Mouse (Mus musculus) kidney, embryonic 16.5 days (tissue): Measurements from ENCODE around the gene Luzp1. TPM values are rescaled to one million over a fixed set of nuclear protein-coding genes. Genes with fewer than 3 reads are reported as not detected.

Source experiments
- ATAC-seq: fragments of 200-750 bp; cut with Nextera tagmentation; 2 replicates; pipeline ENCODE4 v1.8.0; 2017; ENCODE audit warnings: moderate TSS enrichment; ENCODE audit not compliant: low FRiP score, low TSS enrichment
- H3K27ac ChIP-seq: fragments of 300-500 bp; sonication (generic); 2 replicates; pipeline ENCODE4 v1.5.1; 2014; ENCODE audit warnings: low read length
- H3K27me3 ChIP-seq: fragments of 300-500 bp; sonication (generic); 2 replicates; pipeline ENCODE4 v1.6.1; 2014; ENCODE audit warnings: low read length, control low read depth, mixed read lengths; ENCODE audit not compliant: insufficient read depth
- H3K36me3 ChIP-seq: fragments of 300-500 bp; sonication (generic); 2 replicates; pipeline ENCODE4 v1.6.1; 2014; ENCODE audit warnings: low read length, control low read depth, mixed read lengths; ENCODE audit not compliant: insufficient read depth
- H3K4me1 ChIP-seq: fragments of 300-500 bp; sonication (generic); 2 replicates; pipeline ENCODE4 v1.6.1; 2014; ENCODE audit warnings: low read length, control low read depth, mixed read lengths; ENCODE audit not compliant: insufficient read depth
- H3K4me2 ChIP-seq: fragments of 300-500 bp; sonication (generic); replicated peaks from 2 replicates; pipeline ENCODE4 v1.6.1; 2014; ENCODE audit warnings: low read depth, low read length
- H3K4me3 ChIP-seq: fragments of 300-500 bp; sonication (generic); 2 replicates; pipeline ENCODE4 v1.5.1; 2014; ENCODE audit warnings: mild to moderate bottlenecking, low read length
- H3K9ac ChIP-seq: fragments of 300-500 bp; sonication (generic); replicated peaks from 2 replicates; pipeline ENCODE4 v1.6.1; 2014; ENCODE audit warnings: low read length
- H3K9me3 ChIP-seq: fragments of 300-500 bp; sonication (generic); 2 replicates; pipeline ENCODE4 v1.6.1; 2016; ENCODE audit warnings: low read length, control low read depth
- WGBS: fragments of 180-500 bp; shearing (Covaris S2); extraction: QIAGEN DNeasy Blood & Tissue Kit; methylation state at CpG from one replicate; pipeline ENCODE4 v1.1.7; 2014; 5-methylcytosine and 5-hydroxymethylcytosine counted together
- polyA plus RNA-seq: library from polyadenylated mRNA; unstranded; fragments of >200 nt; fragmentation: Nextera tagmentation; extraction: Ambion mirVana; gene quantifications from 2 replicates; pipeline ENCODE4 v1.2.1, GENCODE M21; 2015

Gene Luzp1
- polyA plus RNA-seq, 1 experiment from 2014 or later: 131 TPM

DNA sequence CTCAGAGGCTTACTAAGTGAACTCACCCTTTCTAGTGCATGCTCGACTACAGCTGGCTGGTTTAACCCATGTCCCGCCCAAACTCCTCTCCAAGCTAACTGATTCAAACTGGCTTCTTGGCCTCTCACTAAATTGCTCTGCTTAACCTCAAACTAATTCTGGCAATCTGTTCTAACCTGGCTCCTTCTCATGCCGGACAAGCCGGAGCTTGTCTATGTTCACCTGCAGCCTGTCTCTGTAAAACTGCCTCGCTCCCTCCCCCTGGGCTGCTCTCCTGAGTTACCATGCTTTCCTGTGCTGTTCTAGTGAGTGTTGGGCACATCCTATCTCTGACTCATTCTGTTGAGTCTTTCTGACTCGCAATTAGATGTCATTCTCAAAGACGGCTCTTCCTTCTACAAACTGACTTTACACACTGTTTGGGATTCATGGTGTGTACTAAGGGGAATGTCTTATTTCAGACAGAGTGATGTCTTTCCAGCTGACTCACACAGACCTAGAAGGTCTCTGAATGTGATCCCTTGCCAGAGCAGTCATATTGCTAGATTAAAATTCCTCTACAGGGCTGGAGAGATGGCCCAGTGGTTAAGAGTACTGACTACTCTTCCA is 128.8 kb downstream of the Luzp1 start:
- Histone ChIP-seq H3K27ac (no peak overlapping the region), H3K36me3 (peaks cover 3% of the 10 kb centered on the region; the same call in 1 of the 2 replicates), H3K4me3 (no peak overlapping the region), H3K27me3 (no peaks in the 10 kb centered on the region), H3K9ac (no peak overlapping the region), H3K4me2 (no peak overlapping the region), H3K9me3 (no peaks in the 10 kb centered on the region), H3K4me1 (peaks cover 17% of the 10 kb centered on the region)
- WGBS: 91% methylated on average over 7 of the region's 7 CpGs
- ATAC-seq: no peak

- ATAC-seq: no peak
- Histone ChIP-seq H3K36me3 (peaks cover 3% of the 10 kb centered on the region; the same call in 1 of the 2 replicates), H3K27ac (no peak overlapping the region), H3K9me3 (no peaks in the 10 kb centered on the region), H3K4me3 (no peak overlapping the region), H3K4me2 (no peak overlapping the region), H3K27me3 (no peaks in the 10 kb centered on the region), H3K4me1 (peaks cover 14% of the 10 kb centered on the region), H3K9ac (no peak overlapping the region)
- 96% methylated on average over 3 of the region's 3 CpGs for WGBS
Observed at GRCm38 (mm10) chr4:136599869-136600268, 130.3 kb downstream of the Luzp1 start.

DNA sequence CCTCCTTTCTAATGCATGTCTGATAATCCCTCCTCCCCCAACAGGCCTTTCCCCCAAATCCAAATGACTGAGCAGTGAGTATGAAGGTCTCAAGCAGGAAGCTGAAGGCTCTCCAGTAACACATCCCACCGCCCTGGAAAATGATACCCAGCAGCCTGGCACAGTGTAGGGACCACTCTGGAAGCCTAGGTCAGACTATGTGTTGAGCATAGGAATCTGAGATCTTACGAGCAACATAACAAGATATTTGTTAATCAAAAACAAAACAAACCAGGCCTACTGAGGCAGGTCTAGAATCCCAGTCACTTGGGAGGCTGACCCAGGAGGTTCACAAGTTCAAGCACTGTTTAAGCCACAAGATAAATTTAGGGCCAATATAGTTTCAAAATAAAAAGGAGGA is 131.0 kb downstream of the Luzp1 start:
- peak overlapping the region; percentile 100 for H3K4me3 ChIP-seq
- no peak for ATAC-seq
- peaks cover 3% of the 10 kb centered on the region; the same call in 1 of the 2 replicates for H3K36me3 ChIP-seq
- no peaks in the 10 kb centered on the region for H3K9me3 ChIP-seq
- H3K27me3 ChIP-seq: no peaks in the 10 kb centered on the region
- H3K4me2 ChIP-seq: peak overlapping the region; percentile 63
- 50% methylated on average over 2 of the region's 2 CpGs for WGBS
- no peak overlapping the region for H3K27ac ChIP-seq
- H3K4me1 ChIP-seq: peaks cover 12% of the 10 kb centered on the region
- 0 out of 2 replicates have a peak overlapping the region, but pooled peaks have one; percentile 35 for H3K9ac ChIP-seq

DNA sequence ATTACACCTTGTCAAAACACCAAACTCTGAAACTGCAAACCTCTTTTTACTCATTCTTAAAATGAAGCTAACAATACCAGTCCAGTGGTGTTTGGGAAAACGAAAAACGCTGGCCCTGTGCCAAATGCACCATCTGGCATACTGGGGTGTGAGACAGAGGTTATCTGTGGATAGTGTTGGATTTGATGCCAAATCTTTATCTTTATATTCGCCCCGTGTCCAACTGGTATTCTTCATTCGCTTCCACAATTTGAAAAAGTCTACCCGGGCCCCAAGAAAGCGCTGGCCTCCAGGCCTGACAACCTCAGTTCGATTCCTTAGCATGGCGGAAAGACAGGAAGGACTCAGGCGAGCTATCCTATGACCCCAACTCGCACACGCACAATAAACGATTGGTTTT is 131.9 kb downstream of the Luzp1 start:
- Histone ChIP-seq H3K9ac (peak overlapping the region; percentile 99), H3K4me3 (peak overlapping the region; percentile 100), H3K27ac (peak overlapping the region; percentile 86), H3K4me1 (peaks cover 12% of the 10 kb centered on the region), H3K36me3 (peaks cover 3% of the 10 kb centered on the region; the same call in 1 of the 2 replicates), H3K9me3 (no peaks in the 10 kb centered on the region), H3K27me3 (no peaks in the 10 kb centered on the region), H3K4me2 (peak overlapping the region; percentile 63)
- no peak for ATAC-seq
- WGBS: 1% methylated on average over 13 of the region's 13 CpGs

DNA sequence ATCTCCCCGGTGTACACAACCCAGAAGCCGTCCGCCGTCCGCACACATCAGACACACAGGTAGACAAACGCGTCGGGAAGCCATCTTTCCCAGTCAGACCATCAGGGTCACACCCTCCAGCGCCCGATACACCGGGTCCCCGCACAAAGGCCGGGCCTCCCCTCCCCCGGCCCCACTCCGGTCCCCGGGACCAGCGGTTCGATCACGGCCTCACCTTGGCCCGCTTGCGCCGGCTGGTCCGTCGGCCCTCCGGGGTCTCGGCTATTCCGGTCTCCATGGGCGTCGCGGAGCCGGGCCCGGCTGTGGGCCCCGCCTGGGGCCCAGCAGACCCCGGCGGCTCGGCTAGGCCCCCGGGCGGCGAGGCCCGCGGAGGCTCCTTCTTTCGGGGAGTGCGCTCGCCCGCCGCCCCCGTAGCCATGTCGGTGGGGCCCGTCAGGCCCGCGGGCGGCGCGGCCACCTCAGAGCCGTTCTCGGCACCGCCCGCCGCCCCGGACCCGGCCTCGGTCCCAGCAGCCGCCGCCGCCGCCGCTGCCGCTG is 132.5 kb downstream of the Luzp1 start:
- H3K27me3 ChIP-seq: no peaks in the 10 kb centered on the region
- H3K27ac ChIP-seq: peak overlapping the region; percentile 86
- peak overlapping the region; percentile 63 for H3K4me2 ChIP-seq
- peaks cover 3% of the 10 kb centered on the region; the same call in 1 of the 2 replicates for H3K36me3 ChIP-seq
- peak; percentile 53; the same call in 1 of the 2 replicates for ATAC-seq
- under 1% methylated on average over 56 of the region's 68 CpGs for WGBS
- peak overlapping the region; percentile 99 for H3K9ac ChIP-seq
- peak overlapping the region; percentile 100 for H3K4me3 ChIP-seq
- H3K9me3 ChIP-seq: no peaks in the 10 kb centered on the region
- H3K4me1 ChIP-seq: peaks cover 12% of the 10 kb centered on the region

DNA sequence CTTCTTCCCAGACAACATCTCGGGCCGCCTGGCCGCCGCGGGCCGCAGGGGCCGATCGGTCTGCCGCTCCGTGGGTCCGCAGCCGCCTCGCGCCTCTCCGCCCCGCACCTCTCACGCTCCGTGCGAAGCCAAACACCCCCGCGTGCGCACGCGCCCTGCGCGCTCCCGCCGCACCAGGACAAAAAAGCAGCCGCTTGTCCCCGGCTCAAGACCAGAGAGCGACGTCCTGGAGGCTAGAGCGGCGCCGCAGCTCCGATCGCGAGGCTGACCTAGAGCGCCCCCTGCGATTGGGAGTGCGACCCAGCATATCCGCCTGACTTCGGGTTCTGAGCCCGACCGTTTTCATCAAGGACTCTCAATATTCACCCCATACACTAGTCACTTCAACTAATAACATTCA is 133.0 kb downstream of the Luzp1 start, which contains the start of gene Kdm1a:
TSS of gene Kdm1a (minus strand) at position 156 of the 400 bp plus-strand sequence.
- H3K4me1 ChIP-seq: peaks cover 12% of the 10 kb centered on the region
- H3K27ac ChIP-seq: peak within 1 kb of the TSS; percentile 86
- under 1% methylated on average over 42 of the region's 45 CpGs for WGBS
- peaks cover 3% of the 10 kb centered on the region; the same call in 1 of the 2 replicates for H3K36me3 ChIP-seq
- H3K4me3 ChIP-seq: peak within 1 kb of the TSS; percentile 100
- no peaks in the 10 kb centered on the region for H3K27me3 ChIP-seq
- H3K9me3 ChIP-seq: no peaks in the 10 kb centered on the region
- peak within 1 kb of the TSS; percentile 99 for H3K9ac ChIP-seq
- ATAC-seq: peak; percentile 82
- H3K4me2 ChIP-seq: peak within 1 kb of the TSS; percentile 63

Other genes with a start within 250 kb of the Luzp1 start
- gene Tcea3, start 222.0 kb upstream of the Luzp1 start, polyA plus RNA-seq: 8.6 and 11.4 TPM in 2 replicates
- 25.3 and 26.7 TPM in 2 replicates for gene Zfp46, start 185.1 kb upstream of the Luzp1 start, polyA plus RNA-seq
- 181 TPM in 2 replicates for gene Hnrnpr, start 158.8 kb upstream of the Luzp1 start, polyA plus RNA-seq
- 0.44 and 0.72 TPM in 2 replicates for gene Htr1d, start 46.2 kb upstream of the Luzp1 start, polyA plus RNA-seq
- 0.35 and 0.46 TPM in 2 replicates for gene 6030445D17Rik, start 7.5 kb upstream of the Luzp1 start, polyA plus RNA-seq
- gene Kdm1a, start 133.0 kb downstream of the Luzp1 start, polyA plus RNA-seq: 25.7 and 30.5 TPM in 2 replicates
- gene Tex46, start 140.7 kb downstream of the Luzp1 start, polyA plus RNA-seq: not detected in 2 replicates
- gene Lactbl1, start 152.9 kb downstream of the Luzp1 start, polyA plus RNA-seq: not detected in 2 replicates